ENCODE assay signal across 10 mouse cellular contexts in the genomic region with DNA sequence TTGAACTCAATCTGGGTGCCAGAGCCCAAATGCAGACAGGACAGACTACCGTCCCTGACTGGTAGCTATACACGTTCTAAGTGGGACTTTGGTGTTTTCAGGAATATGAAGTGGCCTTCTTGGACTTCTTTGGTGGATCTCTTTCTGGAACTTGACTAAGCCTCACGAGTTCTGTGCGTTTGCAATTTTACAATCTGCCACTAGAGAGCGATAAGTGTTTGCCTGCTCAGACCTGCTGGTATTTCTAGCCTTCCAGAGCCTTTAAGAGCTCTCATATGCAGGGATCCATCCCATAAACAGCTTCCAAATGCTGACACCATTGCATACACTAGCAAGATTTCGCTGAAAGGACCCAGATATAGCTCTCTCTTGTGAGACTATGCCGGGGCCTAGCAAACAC. TPM values are rescaled to one million over a fixed set of nuclear protein-coding genes. Genes with fewer than 3 reads are reported as not detected.
DNase-seq lines count a peak whose midpoint lies in the region; ATAC-seq and TF ChIP-seq lines count a peak whose summit lies in the region.
"Not testable (repeated sequence)": the region's sequence is repeated elsewhere in the genome, so short reads cannot be mapped to it uniquely, and the experiment has no call there.
"Had no signal": no experiment of that assay in that cellular context is flagged by ENCODE, and none has a peak within 500 bp of the region (broad histone marks: within the 10 kb centered on the region; RNA-seq: fewer than 3 reads in every experiment).

No protein-coding gene starts in this region.

- H3K4me1 ChIP-seq in bone marrow, adult 2 months (ENCODE audit: control insufficient read depth, insufficient read depth, low read length); midbrain, embryonic 10.5 days; spleen, adult 2 months (ENCODE audit: control insufficient read depth, insufficient read depth, insufficient read length): not testable (repeated sequence)

- not testable (repeated sequence) for H3K27ac ChIP-seq in bone marrow, adult 2 months (ENCODE audit: control insufficient read depth, insufficient read depth, low read depth, low read length, poor library complexity); gastrocnemius, adult 2 months; midbrain, embryonic 10.5 days (replicated peaks); spleen, adult 2 months (ENCODE audit: insufficient read depth, low read length)

- not testable (repeated sequence) for H3K36me3 ChIP-seq in midbrain, embryonic 10.5 days; spleen, adult 2 months (ENCODE audit: control insufficient read depth, insufficient read depth, low read length)

- not testable (repeated sequence) for H3K27me3 ChIP-seq in midbrain, embryonic 10.5 days (ENCODE audit: low read depth, poor library complexity, severe bottlenecking); spleen, adult 2 months (ENCODE audit: control insufficient read depth, insufficient read depth, low read length)

- peak; percentile 36 for TF ChIP-seq CTCF in bone marrow, adult 2 months (IDR thresholded peaks at IDR 0.05; ENCODE audit: control insufficient read depth, insufficient read depth, low read length)
- TF ChIP-seq CTCF in gastrocnemius, adult 2 months (IDR thresholded peaks at IDR 0.05): peak; percentile 88
- TF ChIP-seq CTCF in spleen, adult 2 months (IDR thresholded peaks at IDR 0.05; ENCODE audit: extremely low read depth, insufficient read depth, insufficient read length, insufficient replicate concordance): peak; percentile 39; the same call in 1 of the 2 replicates

- not testable (repeated sequence) for TF ChIP-seq POLR2A in bone marrow, adult 2 months (IDR thresholded peaks at IDR 0.05; ENCODE audit: borderline replicate concordance, control insufficient read depth, low read depth, low read length); spleen, adult 2 months (IDR thresholded peaks at IDR 0.05; ENCODE audit: low read depth, low read length)

- peak; percentile 63 for ATAC-seq in CD4-positive, CD25-positive, alpha-beta regulatory T cell, adult 4 months

- not testable (repeated sequence) for H3K9me3 ChIP-seq in midbrain, embryonic 10.5 days (replicated peaks)

- not testable (repeated sequence) for H3K4me3 ChIP-seq in bone marrow, adult 2 months (replicated peaks; ENCODE audit: control insufficient read depth, low read depth, low read length); gastrocnemius, adult 2 months; midbrain, embryonic 10.5 days; spleen, adult 2 months (ENCODE audit: extremely low read depth, insufficient read depth, insufficient read length)

- 7% methylated on average over 7 of the region's 7 CpGs for WGBS in bone marrow, adult 2 months
- WGBS in midbrain, embryonic 10.5 days: 11% methylated on average over 7 of the region's 7 CpGs
- WGBS in spleen, adult 2 months: 13% methylated on average over 7 of the region's 7 CpGs

- peak; percentile 72 for DNase-seq in embryo, embryonic 11 days
- DNase-seq in gastrocnemius, adult 2 months: not testable (repeated sequence)
- peak; percentile 55 for DNase-seq in kidney, adult 18-20 months
- DNase-seq in left cerebral cortex, postnatal 14 days (ENCODE audit: low spot score in 2 of 2): peak; percentile 79 to 89
- DNase-seq in midbrain, embryonic 10.5 days (ENCODE audit: low spot score): peak; percentile 31
- DNase-seq in spleen, adult 2 months (ENCODE audit: low read depth in 1 of 2, low spot score in 2 of 2): peak in 1 of 2 experiments; percentile 33

- intact Hi-C loops in gastrocnemius, adult 2 months (cut with DNase I): loop anchor here (1.0 to 5.0 kb wide), 2 partner anchors 38 to 108 kb away; no protein-coding TSS in a partner anchor
- intact Hi-C loops in left cerebral cortex, postnatal 14 days (cut with DNase I): loop anchor here (5.0 to 10.0 kb wide), 2 partner anchors 108 to 330 kb away; no protein-coding TSS in a partner anchor

RNA-seq across cellular contexts. Expression of a gene that starts 18.1 kb away (rescaled TPM):
- 100 to 1,000 TPM; 183 to 184 TPM for polyA plus RNA-seq in CD4-positive, CD25-positive, alpha-beta regulatory T cell, adult 4 months (2017; shearing (Covaris generic))
- polyA plus RNA-seq in bone marrow, adult 2 months (2011; ENCODE audit: insufficient read depth, insufficient read length, low replicate concordance, missing spikeins): 26.7 and 40.1 TPM in 2 replicates
- total RNA-seq in gastrocnemius, adult 2 months (2021): 100 to 1,000 TPM; 440 to 533 TPM
- total RNA-seq in left cerebral cortex, postnatal 14 days (2021): 100 to 1,000 TPM; 193 to 205 TPM
- 77.0 and 90.5 TPM in 2 replicates for polyA plus RNA-seq in midbrain, embryonic 10.5 days (2016; fragmentation: Nextera tagmentation; extraction: Ambion mirVana)
- 24.5 and 25.6 TPM in 2 replicates for polyA plus RNA-seq in spleen, adult 2 months (2012; rRNA removed)

RNA-seq across cellular contexts. Expression of a gene that starts 28.8 kb away (rescaled TPM):
- 100 to 1,000 TPM in 1 of 2 experiments, 10 to 100 TPM in 1; 90.4 to 125 TPM for polyA plus RNA-seq in CD4-positive, CD25-positive, alpha-beta regulatory T cell, adult 4 months (2017; shearing (Covaris generic))
- polyA plus RNA-seq in bone marrow, adult 2 months (2011; ENCODE audit: insufficient read depth, insufficient read length, low replicate concordance, missing spikeins): not detected in 2 replicates
- total RNA-seq in gastrocnemius, adult 2 months (2021): not detected
- not detected for total RNA-seq in left cerebral cortex, postnatal 14 days (2021)
- not detected in 2 replicates for polyA plus RNA-seq in midbrain, embryonic 10.5 days (2016; fragmentation: Nextera tagmentation; extraction: Ambion mirVana)
- 43.7 and 44.4 TPM in 2 replicates for polyA plus RNA-seq in spleen, adult 2 months (2012; rRNA removed)
- polyA plus RNA-seq: heart, embryonic 10.5 days; limb, embryonic 13.5 days had no signal

RNA-seq across cellular contexts. Expression of a gene that starts 46.3 kb away (rescaled TPM):
- polyA plus RNA-seq in CD4-positive, CD25-positive, alpha-beta regulatory T cell, adult 4 months (2017; shearing (Covaris generic)): 100 to 1,000 TPM; 129 to 135 TPM
- polyA plus RNA-seq in bone marrow, adult 2 months (2011; ENCODE audit: insufficient read depth, insufficient read length, low replicate concordance, missing spikeins): 11.9 and 17.9 TPM in 2 replicates
- total RNA-seq in gastrocnemius, adult 2 months (2021): 1 to 10 TPM; 4.9 to 9.6 TPM
- 10 to 100 TPM; 58.0 to 62.1 TPM for total RNA-seq in left cerebral cortex, postnatal 14 days (2021)
- polyA plus RNA-seq in midbrain, embryonic 10.5 days (2016; fragmentation: Nextera tagmentation; extraction: Ambion mirVana): 67.1 and 81.1 TPM in 2 replicates
- 61.4 and 81.8 TPM in 2 replicates for polyA plus RNA-seq in spleen, adult 2 months (2012; rRNA removed)

Comparison
In these comparisons a context has a peak if more than half of its experiments do, and no peak if none do; other contexts are left out.
1. CTCF ChIP-seq: peak in every context shown above with its lines; median percentile 88 in gastrocnemius, adult 2 months; 39 in spleen, adult 2 months; 36 in bone marrow, adult 2 months.
2. RNA of a gene that starts 28.8 kb away (polyA plus RNA-seq): 90.4 to 125 TPM in CD4-positive, CD25-positive, alpha-beta regulatory T cell, adult 4 months and 43.7 to 44.4 TPM in spleen, adult 2 months; not detected in bone marrow, adult 2 months and not detected in midbrain, embryonic 10.5 days; every median in the first group is over 10 times any median in the second.